Mouse (Mus musculus) adrenal gland, postnatal 4 days (tissue): Measurements from ENCODE around the gene Npw. TPM values are rescaled to one million over a fixed set of nuclear protein-coding genes. Genes with fewer than 3 reads are reported as not detected.

ENCODE experiments used
- DNase-seq, 2 experiments: peaks; one replicate each; pipeline ENCODE4 v3.0.0; 2021 to 2022; ENCODE audit warnings: low spot score in 2 of 2, mixed read lengths in 2 of 2
- long read RNA-seq, 2 experiments: library from polyadenylated mRNA; stranded (forward); transcript quantifications; one replicate each; pipeline ENCODE4 v2.0.0; 2021
- total RNA-seq, 2 experiments: library from RNA; stranded (reverse); gene quantifications; 2 replicates each; pipeline ENCODE4 v1.2.3; 2021

The Npw gene
- total RNA-seq: not detected
- long read RNA-seq, experiment 1: 0 reads
- long read RNA-seq, experiment 2: 0 reads

DNA sequence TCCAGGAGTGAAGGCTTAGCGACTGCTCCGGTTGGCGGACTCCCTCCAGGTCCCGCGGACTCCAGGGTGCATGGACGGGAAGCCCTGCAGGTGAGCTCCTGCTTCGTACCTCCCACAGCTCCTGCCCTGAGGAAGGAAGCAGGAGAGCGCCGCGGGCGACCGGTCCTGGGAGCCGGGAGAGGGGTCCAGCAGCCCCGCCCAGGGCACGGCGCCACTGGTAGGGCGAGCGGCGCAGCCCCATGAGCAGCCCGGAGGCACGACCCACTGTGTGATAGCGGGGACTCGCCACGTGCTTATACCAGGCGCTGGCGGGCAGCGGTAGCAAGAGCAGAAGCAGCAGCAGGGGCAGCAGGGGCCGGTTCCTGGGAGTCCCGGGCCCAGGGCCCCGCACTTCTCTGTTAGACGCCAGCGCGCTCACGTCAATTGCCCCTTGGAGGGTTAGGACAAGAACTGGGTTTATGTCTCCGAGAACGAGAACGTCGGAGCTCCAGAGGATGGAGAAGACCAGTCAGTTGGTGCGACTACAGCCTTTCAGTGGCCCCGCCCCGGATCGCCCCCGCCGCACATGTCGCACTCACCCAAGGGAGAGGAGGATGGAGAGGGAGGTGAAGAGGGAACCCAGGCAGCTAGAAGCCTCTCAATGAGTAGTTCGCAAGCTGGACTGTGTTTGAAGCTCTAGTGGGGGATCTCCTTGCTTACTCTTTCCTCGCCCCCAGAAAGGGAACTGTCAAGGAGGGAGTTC is at the start of gene Npw:
TSS of gene Npw (minus strand) at position 441 of the 742 bp plus-strand sequence.
- no peak for DNase-seq

DNA sequence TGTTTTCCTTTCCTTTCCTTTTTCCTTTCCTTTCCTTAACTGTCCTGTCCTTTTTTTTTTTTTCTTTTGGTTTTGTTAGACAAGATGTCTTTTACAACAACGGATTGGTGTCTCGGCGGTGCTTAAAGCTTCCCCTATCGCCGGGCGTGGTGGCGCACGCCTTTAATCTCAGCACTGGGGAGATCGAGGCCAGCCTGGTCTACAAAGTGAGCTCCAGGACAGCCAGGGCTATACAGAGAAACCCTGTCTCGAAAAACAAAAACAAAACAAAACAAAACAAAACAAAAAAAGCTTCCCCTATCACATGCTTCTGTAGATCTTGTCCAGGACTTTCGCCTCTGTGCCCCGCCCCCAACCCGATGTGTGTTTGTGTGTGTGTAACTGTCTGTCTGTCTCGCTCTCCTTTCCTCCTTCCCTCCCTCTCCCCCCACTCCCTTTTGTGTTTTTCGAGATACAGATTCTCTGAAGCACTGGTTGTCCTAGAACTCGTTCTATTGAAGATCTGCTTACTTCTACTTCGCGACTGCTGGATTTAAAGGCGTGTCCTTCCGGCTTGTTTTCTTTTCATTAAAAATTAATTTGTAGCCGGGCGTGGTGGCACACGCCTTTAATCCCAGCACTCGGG is 49.7 kb upstream of the Npw start:
- DNase-seq: no peak

DNA sequence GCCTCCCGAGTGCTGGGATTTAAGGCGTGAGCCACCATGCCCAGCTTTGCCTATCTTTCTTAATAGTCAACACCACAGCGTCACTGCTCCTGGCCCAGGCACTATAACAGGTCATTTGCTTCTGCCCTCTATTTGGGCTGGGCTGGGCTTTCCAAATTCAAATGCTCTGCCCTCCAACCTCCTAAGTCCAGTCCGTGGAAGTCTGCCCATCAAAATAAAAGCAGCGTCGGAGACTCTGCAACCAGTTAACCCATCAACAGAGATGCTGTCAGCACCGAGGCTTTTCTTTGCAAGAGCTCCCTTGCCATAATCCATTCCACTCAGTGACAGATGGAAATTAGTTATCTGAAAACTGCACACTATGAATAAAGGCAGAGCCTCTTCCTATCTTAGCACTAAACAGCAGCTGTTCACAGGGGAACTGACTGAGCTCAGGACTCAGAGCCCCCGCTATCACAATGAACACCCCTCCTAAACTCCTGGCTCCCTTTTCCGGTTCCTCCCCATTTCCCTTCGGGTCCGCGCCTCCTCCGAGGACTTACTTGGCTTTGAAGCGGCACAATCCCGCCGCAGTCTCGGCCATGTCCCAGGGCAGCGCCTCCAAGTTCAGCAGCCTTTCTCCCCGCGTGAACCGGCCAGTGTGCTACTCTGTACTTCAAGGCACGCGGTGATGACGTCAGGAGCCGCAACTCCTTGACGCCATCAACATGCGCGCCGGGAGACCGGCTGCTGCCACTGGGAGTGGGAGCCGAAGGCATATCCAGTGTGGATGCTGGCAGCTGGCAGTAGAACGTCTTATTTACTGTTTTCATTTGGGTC is 48.9 kb upstream of the Npw start, which contains the start of gene Tbl3:
TSS of gene Tbl3 (minus strand) at position 679 of the 819 bp plus-strand sequence.
- DNase-seq: peak; percentile 84

DNA sequence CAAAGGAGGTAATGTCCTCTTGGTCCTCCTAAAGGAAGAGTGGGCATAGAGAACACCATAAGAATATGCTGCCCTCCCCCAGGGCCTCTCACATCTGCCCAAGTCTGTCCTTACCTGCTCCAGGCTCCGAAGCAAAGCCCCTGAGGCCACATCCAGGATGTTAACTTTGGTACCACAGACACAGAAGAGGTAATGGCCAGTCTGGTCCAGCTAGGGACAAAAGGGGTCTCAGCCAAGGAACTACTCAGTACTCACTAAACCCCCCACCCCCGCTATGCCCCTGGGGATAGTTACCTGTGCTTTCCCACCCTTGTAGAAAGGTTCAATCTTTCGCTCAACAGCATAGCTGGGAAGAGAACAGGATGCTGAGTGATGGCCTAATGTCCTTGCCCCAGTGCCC is 47.6 kb upstream of the Npw start:
- DNase-seq: no peak

DNA sequence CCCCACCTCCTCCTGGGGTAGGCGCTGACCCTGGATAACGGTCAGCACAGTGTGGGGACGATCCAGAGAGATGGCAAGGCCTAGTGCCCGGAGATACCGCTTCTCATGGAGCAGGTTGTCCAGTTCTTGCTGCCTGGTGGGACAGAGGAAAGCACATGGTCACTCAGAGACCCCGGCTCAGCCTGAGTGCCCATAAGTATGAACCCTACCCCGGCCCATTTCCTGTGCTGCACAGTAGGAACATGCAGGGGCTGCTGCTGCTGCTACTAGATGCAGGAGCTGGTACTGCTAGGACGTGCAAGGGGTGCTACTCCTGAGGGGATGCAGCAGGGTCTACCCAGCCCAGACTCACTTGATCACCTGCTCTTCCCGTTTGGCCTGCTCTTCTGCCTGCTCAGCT is 43.0 kb upstream of the Npw start:
- DNase-seq: no peak

DNA sequence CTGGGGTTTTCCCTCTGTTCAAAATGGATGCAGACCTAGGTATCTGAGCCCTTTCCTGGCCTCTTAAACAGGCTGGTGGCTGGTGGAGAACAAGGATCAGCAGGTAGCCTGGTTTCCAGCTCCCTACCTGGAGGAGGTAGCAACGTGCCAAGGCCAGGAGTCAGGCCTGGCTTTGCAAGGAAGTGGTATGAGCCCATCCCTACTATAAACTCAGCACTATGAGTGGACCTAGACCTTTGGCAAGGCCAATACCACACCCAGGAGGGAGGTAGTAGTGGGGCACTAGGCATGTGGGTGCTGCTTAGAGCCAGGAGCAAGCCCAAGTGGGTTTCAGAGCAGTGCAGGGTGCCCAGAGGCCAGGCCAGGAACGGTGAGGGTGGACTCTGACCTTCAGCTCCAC is 41.2 kb upstream of the Npw start:
- no peak for DNase-seq

DNA sequence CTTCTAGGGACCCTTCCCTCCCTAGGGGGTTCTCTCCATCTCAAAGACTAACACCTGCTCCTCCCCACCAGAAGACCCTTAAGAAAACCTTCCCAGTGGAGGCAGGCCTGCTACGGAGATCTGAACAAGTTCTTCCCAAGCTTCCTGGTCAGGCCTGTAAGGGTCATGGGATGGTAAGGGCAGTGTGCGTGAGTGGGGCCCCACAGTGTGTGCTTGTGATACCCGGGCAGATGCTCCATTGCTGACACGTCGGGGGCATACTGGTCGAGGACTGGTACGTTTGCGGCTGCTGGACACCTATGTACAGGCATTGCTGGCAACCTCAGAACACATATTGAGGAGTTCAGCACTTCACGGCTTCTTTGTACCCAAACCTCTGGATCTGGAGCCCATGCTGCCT is 40.5 kb upstream of the Npw start:
- DNase-seq: no peak

DNA sequence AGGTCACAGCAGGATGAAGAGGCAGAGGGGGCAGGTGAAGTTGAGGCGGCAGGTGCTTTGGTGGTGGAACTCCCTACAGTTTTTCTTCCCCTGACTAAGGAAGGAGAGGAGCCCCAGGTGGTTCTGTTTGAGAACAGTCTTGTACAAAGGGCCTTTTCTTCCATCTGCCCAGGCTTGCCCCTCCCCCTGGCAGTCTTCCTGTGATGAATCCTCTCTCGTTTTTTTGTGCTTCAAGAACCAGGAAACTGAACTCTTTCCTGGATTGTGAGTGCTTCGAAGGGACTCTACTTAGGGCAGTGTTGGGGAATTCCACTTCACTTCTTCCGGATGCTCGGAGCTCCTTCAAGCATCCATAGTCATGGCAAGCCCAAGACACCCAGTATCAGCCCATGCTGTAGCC is 39.7 kb upstream of the Npw start:
- no peak for DNase-seq

DNA sequence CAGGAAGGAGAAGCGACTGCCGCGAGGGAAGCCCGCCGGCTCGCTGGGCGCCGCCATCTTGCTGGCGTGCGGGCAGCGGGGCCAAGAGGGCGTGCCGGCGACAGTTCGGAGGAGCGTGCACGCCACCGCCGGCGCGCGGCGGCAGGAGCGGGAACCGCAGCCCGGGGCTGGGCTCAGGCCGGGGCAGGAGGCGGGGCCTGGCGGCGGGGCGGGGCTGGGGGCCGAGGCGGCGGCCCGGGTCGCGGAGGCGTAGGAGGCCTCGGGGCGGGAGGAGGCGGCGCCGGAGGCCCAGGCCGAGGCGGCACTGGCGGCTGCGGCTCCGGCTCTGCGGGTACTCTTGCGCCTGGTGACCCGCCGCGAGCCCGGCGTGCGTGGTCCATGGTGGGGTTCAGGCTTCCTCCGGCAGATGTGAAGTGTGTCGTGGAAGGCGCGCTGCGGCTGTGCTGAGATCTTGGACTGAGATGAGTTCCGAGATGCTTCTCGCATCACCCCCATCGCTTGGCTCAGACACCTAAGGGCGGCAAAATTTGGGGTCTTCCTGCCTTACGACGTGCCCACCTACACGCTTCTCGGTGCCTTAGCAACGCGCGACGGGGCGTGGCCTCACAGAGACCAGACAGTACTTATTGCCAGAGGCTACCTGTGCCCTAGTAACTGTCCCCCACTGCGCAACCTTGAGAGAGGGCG is 37.9 kb upstream of the Npw start, which contains the start of the genes Gfer and Noxo1:
TSS of gene Gfer (minus strand) at position 146 of the 687 bp plus-strand sequence.
TSS of gene Noxo1 (plus strand) at position 224 of the 687 bp plus-strand sequence.
- peak; percentile 66 to 81 for DNase-seq

DNA sequence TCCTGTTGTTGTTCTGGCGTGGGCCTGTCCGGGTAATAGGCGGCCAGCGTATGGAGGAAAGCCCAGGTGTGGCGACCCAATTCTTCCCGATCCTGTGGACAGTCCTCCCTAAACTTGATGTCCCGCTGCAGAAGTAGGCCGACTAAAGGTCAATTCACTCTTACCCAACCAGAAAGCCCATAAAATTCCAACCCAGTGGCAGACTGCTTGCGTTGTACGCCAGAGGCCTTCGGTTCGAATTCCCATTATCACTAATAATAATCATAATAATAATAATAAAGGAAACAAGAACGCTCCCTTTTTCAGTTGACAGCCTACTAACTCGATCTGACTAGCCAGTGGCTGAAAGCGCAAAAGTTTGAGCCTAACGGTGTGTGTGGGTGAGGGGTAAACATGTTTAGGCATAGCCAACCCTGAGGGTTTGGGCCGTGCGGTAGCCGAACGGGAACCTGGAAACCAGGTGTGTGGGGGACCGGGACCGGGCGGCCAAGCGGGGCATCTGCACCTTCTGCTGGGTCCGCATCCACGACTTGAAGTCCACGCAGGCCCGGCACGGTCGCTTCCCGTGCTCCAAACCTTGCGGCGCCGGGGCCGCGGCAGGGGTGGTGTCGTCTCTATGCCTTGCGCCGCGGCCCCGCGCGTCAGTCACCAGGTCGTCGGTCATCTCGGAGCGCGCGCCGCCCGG is 37.2 kb upstream of the Npw start:
- no peak for DNase-seq

DNA sequence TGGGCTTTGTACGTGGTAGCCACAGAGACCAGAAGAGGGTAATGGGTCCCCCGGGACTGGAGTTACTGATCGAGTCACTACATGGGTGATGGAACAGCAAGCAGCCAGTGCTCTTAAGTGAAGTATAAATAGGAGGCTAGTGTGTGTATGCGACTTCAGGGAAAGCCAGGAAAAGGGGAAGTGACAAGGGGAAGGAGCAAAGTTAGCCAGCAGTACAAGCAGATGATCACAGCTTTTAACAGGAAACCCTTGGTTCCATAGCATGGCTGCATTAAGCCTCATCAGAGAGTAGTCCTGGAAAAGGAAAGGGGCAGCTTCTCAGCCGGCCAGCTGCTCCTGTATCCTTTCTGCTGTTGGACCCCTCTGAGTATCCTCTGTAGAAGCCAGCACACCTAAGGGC is 34.1 kb upstream of the Npw start:
- no peak for DNase-seq

DNA sequence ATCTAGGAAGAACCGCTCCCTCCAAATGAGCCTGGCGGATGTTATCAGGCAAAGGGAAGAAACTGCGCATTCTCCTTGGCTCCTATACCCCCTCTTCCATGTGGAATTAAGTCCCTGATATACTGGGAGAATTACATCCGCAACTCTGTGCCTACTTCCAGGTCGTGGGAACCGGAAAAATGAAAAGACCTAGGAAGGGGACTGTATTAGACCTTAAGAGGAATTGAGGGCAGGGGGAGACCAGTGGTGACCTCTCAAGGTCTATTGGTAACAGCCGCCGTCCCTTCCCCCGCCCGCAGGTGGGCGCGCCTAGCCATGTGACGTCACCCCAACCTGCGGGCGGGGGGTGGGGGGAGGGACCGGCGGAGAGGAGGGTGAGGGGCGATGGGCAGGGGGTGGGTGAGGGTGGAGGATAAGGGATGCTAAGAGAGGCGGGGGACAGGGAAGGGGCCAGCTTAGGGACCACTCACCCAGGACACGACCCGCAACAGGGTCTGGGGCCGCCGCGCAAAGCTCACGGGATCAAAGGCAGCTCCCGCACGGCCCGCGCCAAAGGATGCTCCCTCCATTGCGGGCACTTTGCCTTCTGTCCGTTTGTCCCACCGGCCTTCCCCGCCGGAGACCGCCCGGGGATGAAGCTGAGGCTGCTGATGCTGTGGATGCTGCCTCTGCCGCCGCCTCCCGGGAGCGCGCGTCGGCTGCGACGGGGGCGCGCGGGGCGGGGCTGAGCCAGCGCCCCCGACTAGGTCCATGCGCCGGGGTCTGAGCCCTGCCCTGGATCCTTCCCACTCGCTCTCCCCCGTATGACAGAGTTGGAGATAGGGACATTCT is 31.2 kb upstream of the Npw start, which contains the start of gene Syngr3:
TSS of gene Syngr3 (minus strand) at position 705 of the 831 bp plus-strand sequence.
- DNase-seq: no peak

DNA sequence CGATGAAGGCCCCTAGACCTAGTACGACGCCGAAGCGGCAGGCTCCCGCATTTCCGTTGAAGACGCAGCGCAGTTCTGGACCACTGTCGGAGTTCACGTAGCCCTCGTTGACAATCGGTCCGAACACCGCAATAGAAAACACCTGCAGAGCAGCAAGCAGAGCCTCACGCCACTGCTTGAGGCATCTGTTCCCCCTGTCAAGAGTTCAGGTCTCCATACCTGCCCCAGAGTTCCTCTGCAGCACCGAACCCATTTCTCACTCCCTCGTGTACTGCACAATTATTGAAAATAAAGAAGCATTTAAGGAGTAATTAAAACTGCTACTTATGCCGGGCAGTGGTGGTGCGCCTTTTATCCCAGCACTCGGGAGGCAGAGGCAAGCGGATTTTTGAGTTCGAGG is 29.3 kb upstream of the Npw start:
- no peak for DNase-seq

DNA sequence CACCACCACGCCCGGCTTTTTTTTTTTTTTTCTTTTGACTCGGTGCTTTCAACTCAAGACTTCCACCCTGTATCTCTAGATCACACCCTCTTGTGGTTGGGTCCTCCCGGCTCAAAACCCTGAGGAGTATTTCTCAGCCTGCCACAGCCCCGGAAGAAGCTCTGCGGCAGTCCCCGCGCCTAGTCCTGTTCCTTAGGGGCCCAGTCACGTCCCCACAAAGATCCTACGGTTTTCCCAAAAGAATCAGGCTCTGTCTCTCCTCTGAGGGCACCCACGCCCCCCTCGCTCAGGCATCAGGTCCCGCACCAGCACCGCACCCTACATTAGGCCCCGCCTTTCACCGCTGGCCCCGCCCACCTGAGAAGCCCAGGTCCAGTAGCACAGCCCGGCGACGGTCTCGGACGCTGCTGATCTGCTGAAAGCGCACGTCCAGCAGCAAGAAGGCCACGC is 28.9 kb upstream of the Npw start:
- no peak for DNase-seq

DNA sequence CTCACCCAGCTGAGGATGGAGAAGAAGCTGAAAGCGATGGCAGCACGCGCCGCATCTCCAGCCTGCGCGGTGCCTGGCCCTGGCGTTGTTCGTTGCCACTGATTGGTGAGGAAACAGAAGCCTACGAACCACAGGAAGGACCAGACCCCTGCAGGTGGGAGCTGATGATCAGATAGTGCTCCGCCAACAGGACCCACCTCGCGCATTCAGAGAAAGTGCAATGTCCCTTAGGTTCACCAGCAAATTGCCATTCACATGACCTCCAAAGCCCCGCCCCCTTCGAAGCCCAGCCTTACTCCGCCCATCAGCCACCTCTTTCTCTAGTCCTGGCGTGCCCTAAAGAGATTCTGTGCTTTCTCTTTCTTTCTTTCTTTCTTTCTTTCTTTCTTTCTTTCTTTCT is 28.3 kb upstream of the Npw start:
- DNase-seq: no peak

DNA sequence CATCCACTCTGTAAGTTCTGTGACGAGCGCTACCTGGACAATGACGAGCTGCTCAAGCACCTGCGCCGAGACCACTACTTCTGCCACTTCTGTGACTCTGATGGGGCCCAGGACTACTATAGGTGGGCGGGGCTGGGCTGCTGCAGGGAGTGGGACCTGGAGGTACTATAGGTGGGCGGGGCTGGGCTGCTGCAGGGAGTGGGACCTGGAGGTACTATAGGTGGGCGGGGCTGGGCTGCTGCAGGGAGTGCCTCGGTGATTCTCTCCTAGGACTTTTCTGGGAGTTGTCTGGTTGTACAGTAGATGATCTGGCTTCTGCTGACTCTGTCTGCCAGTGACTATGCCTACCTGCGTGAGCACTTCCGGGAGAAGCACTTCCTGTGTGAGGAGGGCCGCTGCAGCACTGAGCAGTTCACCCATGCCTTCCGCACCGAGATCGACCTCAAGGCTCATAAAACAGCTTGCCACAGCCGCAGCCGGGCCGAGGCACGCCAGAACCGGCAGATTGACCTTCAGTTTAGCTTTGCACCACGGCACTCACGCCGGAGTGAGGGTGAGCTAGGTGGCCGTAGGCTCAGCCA is 19.3 kb upstream of the Npw start:
- DNase-seq: no peak

DNA sequence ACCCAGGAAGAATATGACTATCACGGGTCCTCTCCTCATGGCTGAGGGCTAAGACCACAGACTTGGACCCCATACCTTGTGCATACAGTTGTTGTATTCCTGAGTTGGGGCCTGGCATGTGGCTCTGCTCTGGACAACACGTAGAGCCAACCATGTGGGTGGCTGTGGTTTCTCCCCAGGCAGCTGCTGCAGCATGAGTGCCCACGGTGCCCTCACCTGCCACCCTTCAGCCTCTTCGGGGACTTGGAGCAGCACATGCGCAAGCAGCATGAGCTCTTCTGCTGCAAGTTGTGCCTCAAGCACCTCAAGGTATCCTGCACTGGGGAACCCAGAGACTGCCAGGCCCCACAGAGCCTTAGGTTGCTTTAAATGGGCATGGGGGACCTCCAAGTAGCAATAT is 18.6 kb upstream of the Npw start:
- DNase-seq: no peak

DNA sequence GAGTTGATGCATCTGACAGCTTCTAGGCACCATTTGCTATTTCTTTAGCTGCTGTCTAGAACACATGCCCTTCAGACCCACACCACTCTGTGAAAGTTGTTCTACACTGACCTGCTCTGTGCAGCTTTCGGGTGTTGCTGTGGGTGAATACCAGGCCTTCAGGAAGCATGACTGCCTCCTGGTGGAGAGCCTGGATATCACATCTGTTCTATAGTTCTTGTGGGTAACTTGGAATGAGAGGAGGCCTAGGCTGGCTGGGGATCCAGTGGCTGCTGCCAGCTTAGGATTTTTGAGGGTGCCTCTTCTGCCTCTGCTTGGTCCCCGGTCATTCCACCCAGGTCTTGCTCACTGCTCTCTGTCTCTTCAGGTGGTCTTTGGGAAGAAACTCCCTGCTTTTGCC is 17.9 kb upstream of the Npw start:
- peak in 1 of 2 experiments; percentile 50 for DNase-seq

DNA sequence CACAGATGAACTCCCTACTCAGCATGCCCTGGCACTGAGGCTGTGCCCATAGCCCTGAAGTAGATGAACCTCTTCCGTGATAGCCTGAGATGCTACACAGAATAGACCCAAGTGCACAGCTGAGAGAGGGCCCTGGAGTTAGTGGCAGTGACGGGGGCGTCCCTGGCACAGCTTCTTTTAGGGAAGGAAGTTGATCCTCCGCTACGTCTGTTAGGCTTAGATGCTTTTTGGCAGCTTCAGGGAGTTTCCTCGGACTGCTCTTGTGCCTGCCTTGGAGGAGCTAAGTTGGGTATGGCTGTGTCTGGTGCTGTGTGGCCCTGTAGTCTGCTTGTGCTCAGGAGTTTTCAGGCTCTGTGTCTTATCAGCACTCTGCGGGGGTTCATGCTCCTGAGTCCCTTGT is 16.0 kb upstream of the Npw start:
- DNase-seq: no peak
